Mouse (Mus musculus): Measurements from ENCODE around the gene Unc93b1. TPM values are rescaled to one million over a fixed set of nuclear protein-coding genes. Genes with fewer than 3 reads are reported as not detected.

The Unc93b1 gene
- total RNA-seq, 2 experiments from 2014 or later, result 3.2 to 5.8 TPM

DNA sequence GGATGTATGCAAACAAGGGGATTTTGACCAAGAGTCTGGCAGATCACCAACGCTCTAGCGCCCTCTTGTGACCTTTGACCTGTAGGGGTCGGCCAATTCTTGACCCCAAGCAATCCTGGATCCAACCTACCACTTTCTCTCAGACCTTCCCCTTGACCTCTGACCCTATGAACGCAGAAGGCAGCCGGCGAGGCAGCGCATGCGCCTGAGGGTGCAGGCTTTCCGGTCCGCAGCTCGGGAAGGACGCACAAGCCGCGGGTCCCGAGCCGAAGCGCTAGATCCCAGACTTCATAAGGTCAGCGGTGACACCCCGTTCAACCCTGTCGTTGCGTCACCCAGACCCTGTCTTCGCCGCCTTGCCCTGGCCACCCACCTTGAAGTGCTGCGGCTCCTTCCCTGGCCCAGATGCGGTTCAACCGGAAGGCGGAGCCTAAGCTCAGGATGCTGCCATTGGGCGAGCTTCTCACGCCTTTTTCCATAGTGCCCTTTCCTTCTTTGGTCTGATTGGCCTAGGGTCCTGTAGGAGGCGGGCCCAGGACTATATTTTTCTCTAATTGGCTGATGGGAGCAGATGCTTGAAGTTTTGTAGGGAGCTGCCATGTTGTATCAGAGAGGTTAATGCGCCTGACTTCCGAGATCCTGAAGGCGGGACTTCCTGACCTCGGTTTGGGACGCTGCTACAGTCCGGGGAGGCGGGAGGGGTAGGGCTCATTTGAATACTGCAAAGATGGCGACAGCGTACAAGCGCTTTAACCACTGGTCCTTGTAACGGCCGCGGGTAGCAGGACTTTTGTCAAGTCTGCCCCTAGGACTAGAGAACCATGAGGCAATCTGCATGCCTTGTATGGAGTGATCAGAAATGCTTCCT, 22.4 kb upstream of the Unc93b1 start, which contains the start of gene Ndufs8:
Ndufs8 (minus strand) TSS at position 438 of the 868 bp plus-strand sequence.
- peak; percentile 96 for DNase-seq (ENCODE audit: low spot score)

DNA sequence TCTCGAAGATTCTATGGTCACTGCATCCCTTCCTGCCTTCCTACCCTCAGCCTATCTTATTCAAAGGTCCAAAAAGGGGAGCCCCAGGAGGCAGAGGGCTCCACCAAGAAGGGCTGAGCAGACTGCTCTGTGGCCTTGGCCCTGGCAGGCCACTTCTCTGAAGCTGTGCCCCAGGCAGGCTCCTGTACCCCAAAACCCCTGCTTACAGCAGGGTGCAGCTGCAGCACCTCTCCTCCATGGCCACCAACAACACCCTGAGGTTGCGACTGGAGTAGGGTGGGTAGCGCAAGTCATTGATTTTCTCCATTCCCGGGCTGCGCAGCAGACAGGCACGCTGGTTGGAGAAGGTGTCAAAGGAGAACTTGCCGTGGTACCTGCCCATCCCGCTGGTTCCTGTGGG, 21.3 kb upstream of the Unc93b1 start:
- DNase-seq (ENCODE audit: low spot score), result no peak

DNA sequence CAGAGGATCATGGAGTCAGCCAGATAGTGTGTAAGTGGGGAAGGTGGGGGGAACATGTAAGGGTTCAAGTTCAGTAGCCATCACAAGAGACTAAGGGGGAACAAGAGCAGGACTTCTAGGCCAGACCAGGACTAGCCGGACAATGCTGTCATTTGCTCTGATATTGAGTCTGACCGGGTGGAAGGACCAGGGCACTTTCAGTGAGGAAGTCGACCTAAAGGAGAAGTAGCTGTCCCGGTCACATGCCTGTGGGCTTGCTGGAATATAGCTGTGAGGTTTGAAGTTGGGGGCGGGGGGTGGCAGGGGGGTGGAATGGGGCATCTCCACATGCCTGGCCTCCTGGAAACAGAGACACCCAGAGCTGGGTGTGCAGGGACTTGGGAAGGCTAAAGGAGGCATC, 20.5 kb upstream of the Unc93b1 start:
- no peak for DNase-seq (ENCODE audit: low spot score)

DNA sequence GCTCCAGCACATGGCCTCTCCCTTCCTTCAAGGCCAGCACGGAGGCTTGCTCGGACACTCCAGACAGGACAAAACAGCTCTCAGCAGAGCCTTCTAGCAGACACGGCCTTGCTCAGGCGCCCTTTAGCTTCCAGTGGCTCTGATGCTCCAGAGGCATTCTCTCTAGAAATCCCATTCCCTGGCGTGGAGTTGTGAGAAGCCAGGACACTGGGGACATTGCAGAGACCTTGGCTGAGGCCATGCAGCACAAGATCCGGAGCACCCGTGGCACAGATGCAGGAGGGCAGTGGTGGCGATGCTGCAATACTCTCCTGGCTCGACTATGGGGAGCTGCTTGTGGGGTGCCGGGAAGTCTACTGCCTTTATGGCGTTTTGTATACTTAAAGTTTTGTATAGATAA, 18.3 kb upstream of the Unc93b1 start:
- no peak for DNase-seq (ENCODE audit: low spot score)

DNA sequence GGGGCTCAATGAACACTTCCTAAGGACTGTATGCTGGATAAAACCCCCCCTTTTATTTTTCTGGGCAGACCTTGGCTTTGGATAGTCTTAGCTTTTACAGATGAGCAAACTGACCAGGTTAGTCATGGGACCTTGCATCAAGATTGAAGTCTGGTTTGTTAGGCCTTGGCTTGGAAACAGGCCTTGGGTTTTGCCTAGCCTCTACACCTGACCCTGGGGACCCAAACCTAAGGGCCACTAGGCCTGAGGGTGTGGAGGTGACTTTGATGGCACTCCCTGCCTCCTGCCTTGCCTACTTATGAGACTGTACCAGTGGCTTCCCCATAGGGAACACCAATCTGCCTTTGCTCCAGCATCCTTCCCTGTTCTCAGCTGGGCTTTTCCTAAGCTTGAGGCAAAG, 15.1 kb upstream of the Unc93b1 start:
- DNase-seq (ENCODE audit: low spot score), result no peak

DNA sequence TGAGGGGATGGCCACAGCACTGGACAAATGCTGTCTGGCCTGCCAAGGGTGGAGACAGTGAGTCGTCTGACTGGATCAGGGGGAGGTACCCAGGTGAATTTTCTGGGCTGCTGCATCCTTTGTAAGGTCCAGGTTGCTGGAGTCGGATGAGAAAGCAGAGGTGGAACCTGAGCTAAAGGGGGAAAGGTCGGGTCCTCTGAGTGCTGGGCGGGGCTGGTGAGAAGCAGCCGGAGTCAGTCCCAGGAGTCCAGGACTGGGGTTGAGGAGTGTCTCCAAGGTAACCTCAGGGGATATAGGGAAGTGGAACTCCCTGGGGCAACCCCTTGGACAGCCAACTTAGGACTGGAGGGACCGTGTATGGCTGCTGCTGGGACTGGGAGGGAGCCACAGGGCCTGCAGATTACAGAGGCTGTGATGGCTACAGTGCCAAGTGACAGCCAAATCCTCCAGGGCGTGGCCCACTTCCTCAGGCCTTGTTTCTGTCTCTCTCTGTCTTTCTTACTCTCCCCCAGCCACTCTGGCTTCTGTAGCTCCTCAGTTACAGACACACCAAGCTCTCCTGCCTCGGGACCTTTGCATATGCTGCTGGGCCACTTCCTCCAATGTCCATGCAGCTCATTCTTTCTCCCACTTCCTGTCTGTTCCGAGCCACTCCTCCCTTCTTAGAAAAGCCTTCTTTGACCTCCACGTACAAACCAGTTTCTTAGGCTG, 12.2 kb upstream of the Unc93b1 start:
- DNase-seq (ENCODE audit: low spot score), result no peak

DNA sequence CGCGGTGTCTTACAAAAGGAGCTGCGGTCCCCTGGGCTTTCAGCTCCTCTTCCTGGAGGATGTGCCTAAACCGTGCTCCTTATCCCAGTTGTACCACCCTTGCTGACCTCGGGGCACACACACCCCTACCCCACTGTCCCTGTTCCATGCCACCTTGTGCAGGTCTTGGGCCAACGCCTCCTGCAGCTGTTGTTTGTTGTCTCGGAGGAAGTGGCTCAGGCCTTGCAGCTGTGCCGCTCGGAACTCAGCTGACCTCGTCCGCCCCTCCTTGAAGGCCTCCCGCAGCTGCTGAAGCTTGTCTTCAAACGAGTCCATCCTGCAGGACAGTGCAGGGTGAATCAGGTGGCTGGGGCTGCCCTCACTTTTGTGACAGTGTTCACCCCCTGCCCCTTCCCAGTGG, 11.4 kb upstream of the Unc93b1 start:
- DNase-seq (ENCODE audit: low spot score), result no peak

DNA sequence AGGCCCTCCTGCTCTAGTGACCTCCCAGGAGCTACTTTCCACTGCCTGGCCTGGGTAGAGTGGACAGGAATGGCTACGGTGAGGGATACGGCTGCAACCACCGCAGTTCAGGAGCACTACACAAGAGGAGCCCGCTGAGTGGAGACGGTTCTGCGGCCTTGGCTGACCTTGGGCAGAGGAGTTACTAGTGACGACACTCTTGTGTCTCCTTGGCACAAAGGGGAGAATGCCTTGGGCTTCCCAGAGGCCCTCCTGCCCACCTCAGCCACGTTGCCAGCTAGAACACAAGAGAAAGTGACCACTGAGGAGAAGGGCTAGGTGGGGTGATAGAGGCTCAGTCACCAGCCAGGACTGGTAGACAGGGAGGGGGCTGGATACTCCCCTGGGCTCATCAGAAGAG, 10.8 kb upstream of the Unc93b1 start:
- no peak for DNase-seq (ENCODE audit: low spot score)

DNA sequence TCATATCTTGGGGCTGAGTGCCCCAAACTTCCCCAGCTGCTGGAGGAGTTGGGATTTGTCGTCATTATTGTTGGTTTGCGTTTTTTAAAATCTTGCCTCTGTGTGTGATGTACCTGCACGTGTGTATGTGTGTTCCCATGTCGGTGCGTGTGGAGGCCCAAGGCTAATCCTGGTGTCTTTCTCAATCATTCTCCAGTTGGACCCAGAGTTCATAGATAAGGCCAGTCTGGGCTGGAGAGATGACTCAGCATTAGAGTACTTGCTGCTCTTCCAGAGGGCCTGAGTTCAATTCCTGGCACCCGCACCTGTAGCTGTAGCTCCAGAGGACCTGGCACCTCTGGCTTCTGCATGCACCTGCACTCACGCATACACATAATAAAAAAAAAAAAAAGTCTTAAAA, 10.1 kb upstream of the Unc93b1 start:
- DNase-seq (ENCODE audit: low spot score), result no peak

DNA sequence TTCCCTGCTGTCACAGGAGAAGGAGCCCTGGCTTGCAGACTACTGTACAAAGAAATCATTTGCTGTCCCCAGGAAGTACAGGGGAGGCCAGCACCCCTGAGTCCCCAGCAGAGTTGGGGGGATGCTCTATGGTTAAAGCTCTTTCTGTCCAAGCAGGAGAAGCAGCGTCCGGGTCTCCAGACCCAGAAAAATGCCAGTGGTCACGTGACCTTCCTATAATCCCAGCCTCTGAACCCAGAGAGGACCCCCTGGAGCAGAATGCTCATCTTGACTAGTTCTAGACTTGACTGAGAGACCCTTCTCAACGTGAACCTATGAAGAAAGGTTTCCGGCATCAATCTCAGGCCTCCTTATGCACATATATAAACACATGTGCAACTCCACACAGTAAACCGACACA, 9.1 kb upstream of the Unc93b1 start:
- no peak for DNase-seq (ENCODE audit: low spot score)

DNA sequence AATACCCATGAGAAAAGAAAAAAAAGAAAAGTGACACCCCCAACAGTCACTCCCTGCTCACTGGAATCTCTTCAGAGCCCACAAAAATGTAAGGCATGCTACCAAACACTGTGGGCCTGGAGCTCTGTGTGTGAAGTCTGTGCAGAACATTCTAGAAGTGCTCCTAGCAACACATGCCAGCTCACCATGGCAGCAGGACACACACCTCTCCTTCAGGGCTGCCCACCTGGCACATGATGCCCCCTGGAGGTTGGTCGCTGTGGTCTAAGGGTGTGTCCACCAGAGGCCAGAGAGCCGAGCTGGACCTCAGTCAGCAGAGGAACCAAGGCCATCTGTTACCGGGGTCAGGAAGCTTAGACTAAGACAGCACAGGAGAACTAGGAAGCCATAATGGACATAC, 8.7 kb upstream of the Unc93b1 start:
- no peak for DNase-seq (ENCODE audit: low spot score)

DNA sequence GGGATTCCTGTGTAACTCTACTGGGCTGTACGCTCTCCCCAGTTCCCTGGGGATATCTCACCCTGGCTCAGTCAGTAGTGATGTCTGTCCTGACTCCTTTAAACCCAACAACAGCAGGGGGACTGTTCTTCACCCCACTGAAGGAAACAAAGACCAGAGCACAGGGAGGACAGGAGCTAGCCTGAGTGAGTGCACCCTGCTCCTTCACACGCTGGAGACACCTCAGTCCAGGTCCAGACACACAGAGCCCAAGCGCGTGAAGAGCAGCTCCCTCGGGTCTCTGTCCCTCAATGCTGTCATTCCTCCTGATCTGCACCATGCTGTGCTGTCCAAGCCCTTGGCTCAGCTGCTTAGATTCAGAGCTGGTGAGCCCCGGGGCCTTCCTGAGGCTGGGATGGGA, 8.3 kb upstream of the Unc93b1 start:
- DNase-seq (ENCODE audit: low spot score), result no peak

DNA sequence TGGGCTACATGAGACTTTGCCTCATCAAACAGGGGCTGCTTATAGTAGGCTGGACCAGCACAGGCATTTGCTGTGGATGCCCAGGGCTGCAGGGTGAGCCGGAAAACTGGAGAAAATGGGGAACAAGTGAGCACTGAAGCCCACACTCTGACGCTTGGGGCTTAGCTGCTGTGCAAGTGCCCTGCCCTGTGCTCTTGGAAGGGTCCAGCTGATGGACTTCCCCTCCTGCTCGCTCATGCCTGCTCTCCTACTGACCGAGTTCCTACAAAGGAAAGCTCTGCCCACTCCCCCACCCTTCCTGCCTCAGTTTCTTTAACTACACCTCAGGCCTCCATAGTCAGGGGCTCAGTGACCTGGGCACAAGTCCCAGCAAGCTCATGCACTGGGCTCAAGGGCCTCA, 7.0 kb upstream of the Unc93b1 start:
- DNase-seq (ENCODE audit: low spot score), result no peak

DNA sequence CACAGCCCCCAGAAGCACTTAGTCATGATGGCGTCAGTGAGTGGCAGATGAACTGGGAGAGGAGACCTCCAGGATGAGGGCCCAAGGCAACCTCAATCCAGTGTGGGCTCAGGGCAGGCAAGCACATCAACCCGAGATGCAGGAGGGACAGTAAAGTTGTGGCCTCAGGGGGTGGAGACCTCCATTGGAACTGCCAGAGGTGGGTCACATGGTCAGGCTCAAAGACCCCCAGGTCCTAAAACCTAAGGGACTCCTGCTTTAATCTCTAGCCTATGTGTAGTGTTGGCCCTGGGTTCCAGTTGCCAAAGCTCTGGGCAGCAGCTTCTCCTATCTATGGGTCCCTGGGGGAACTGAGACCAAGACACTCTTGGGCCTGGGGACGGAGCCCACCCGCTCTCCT, 6.2 kb upstream of the Unc93b1 start:
- no peak for DNase-seq (ENCODE audit: low spot score)

DNA sequence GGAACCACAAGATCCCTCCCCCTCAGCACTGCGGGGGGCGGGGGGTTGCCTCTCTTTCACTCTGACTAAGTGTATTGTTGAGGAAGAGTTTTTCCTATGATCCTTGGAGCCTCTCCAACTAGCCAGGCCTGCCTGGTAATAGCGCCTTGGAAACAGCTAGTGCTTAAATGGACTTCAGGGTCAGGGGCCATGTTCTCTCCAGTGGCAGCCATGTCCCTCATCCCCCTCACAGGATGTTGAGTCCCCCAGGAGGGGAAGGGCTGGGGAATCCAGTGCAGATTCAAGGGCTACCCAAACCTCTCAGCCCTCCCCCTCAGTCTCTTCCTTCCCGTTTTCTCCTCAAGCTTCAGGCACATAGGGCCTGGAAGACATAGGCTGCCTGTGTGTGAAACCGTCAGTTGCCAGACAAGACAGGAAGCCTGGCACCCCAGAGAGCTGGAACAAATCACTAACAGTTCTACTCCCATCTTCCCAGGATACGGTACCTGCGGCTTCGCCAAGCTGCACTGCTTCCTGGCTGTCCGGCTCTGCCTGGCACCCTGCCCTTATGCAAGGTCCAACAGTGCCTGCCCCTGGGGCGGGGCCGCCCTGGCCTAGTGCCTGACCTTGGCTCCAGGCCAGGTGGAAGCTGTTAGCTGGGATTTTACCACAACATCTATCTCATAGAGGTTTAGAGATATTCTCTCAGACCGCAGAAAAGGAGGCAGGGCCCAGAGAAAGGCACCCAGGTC, 5.6 kb upstream of the Unc93b1 start, which contains the start of gene Aldh3b1:
Aldh3b1 (minus strand) TSS at position 598 of the 731 bp plus-strand sequence.
- DNase-seq (ENCODE audit: low spot score), result peak; percentile 88

DNA sequence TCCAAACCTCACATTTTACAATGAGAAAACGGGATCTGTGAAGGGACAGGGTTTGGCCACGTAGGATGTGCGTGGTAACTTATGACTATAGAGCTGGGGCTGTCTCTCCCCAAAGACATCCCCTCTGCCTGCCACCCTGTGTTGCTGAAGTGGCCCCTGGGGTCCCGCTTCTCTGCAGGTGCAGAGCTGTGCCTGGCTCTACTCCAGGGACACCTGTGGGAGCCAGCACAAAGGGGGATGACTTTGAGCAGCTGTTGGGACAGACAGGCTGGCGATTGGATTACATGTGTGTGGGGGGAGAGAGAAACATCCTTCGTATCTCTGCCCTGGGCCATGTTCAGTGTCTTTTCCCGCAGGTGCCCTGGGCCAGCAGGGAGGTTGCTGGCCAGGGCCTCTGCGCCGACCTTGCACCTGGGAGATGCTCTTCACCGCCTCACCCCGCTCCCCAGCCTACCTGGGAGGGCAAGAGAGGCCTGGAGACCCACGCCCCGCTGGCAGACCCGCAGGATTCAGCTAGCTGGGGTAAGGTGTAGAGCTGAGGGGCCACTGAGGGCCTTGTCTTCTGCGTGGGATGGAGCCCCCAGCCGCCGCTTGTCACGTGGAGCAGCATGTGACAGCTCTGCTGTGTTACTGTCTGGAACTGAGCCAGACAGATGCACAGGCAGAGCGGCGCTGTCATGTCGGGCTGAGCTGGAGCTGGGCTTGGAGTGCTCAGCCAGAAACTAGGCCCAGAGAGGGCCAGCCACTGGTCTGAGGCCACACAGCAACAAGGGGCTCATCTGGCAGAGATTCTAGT, 4.5 kb upstream of the Unc93b1 start:
- no peak for DNase-seq (ENCODE audit: low spot score)

DNA sequence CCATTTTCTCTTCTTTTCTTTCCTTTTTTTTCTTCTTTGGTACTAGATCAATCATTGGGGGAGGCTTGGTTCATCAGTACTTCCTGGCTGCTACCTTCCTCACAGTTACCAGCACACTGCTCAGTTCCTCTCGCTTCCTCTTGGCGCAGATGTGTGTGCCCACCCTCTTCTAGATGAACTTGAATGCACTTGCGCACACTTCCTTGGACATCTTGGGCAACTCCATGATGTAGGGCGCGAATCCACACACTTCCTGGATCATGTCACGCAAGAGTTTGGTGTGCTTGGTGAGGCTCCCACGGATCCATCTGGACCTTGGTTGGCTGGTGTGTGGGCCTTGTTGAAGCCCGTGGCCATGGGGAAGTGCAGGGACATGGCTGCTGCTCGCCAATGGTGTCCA, 3.3 kb upstream of the Unc93b1 start:
- DNase-seq (ENCODE audit: low spot score), result no peak

DNA sequence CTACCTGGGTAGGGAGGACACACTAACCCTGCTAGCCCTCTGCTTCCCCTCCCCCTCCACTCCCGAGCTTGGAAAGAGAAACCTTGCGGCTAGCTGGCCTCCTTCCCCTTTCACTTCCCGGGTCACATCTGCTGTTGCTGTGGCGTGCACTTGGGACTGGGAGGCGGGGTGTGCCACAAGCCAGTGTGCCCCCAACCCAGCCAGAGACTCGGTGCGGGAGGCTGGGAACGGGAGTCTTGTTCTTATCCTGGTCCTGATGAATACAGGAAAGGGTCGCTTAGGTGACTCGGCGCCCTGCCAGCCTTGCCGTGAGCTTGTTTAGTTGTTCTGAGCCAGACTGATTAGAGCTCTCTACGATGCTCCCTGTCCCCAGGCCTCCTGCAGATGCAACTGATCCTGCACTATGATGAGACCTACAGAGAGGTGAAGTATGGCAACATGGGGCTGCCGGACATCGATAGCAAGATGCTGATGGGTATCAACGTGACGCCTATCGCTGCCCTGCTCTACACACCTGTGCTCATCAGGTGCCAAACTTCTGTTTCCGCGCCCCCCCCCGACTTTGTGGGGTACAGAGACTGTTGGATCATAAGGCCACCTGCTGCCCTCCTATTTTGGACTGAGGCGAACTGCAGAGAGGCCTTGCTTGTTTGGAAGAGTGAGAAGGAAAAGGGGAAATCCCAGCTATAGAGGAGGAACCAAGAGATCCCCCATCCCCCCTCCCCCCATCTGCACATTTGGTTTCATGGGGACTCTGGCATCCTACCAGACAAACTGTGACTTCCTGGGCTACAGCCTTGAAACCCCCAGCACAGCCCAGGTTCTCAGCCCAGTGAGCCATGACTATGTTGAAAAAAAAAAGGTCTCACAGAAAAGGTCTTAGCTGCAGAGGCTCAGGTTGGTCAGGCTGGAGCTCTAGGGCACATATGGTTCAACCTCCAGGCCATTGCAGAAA, 1.2 kb downstream of the Unc93b1 start:
- DNase-seq (ENCODE audit: low spot score), result peak; percentile 64

DNA sequence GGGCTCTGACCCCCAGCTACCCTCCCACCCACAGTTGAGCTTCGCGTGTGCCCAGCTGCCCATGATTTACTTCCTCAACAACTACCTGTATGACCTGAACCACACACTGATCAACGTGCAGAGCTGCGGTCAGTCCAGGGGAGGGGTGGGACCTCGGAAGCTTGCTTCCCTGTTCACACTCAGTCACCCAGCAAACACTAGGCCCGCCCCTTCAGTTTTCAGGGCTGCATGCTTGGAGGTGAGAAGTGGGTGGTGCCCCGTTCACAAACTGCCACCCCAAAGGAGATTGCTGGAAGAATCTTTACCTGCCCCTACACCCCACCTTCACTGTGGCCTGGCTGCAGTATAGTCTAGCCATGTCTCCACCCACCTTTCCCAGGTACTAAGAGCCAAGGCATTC, 7.3 kb downstream of the Unc93b1 start:
- no peak for DNase-seq (ENCODE audit: low spot score)

Data from gastrocnemius, adult 18-20 months (tissue).